Mouse (Mus musculus) MEL (cell line): ENCODE results near the gene Tbc1d17. TPM values are rescaled to one million over a fixed set of nuclear protein-coding genes. Genes with fewer than 3 reads are reported as not detected.

Experiments
- DNase-seq: peaks from one replicate; pipeline ENCODE4 v3.0.0; 2011; ENCODE audit warnings: low read depth, low spot score
- H3K27ac ChIP-seq: 2 replicates; pipeline ENCODE4 v1.5.1; 2012; ENCODE audit warnings: low read depth, mild to moderate bottlenecking, control low read depth, low read length, moderate library complexity; ENCODE audit not compliant: control insufficient read depth
- H3K27me3 ChIP-seq, 2 experiments: fragments of 150-350 bp in 1 of 2; sonication (generic) in 1 of 2; 2 replicates each; pipeline ENCODE4 v1.6.1; 2012; ENCODE audit warnings: low read length in 2 of 2, mild to moderate bottlenecking in 2 of 2, improper control_type of control experiment in 1 of 2, moderate library complexity in 1 of 2; ENCODE audit not compliant: insufficient read depth in 2 of 2, control insufficient read depth in 1 of 2
- H3K36me3 ChIP-seq, 2 experiments: 2 replicates each; pipeline ENCODE4 v1.6.1; 2012 to 2014; ENCODE audit warnings: low read length in 2 of 2, improper control_type of control experiment in 1 of 2, inconsistent platforms in 1 of 2, mild to moderate bottlenecking in 1 of 2; ENCODE audit not compliant: insufficient read depth in 2 of 2, control insufficient read depth in 1 of 2
- H3K4me1 ChIP-seq, 2 experiments: fragments of 150-350 bp in 1 of 2; sonication (generic) in 1 of 2; 2 replicates each; pipeline ENCODE4 v1.6.1; 2012; ENCODE audit warnings: low read length in 2 of 2, improper control_type of control experiment in 1 of 2, mild to moderate bottlenecking in 1 of 2; ENCODE audit not compliant: insufficient read depth in 2 of 2, control insufficient read depth in 1 of 2
- H3K4me3 ChIP-seq, 2 experiments: fragments of 150-350 bp in 1 of 2; sonication (generic) in 1 of 2; 2 replicates each; pipeline ENCODE4 v1.5.1; 2012; ENCODE audit warnings: low read depth in 2 of 2, low read length in 2 of 2, mild to moderate bottlenecking in 2 of 2, moderate library complexity in 2 of 2, control low read depth in 1 of 2, improper control_type of control experiment in 1 of 2; ENCODE audit not compliant: control insufficient read depth in 1 of 2, insufficient read depth in 1 of 2
- H3K79me2 ChIP-seq: 2 replicates; pipeline ENCODE4 v1.6.1; 2012; ENCODE audit warnings: mild to moderate bottlenecking, low read length, moderate library complexity; ENCODE audit not compliant: control insufficient read depth, poor library complexity, insufficient read depth
- H3K9ac ChIP-seq: 2 replicates; pipeline ENCODE4 v1.6.1; 2012; ENCODE audit warnings: low read depth, mild to moderate bottlenecking, control low read depth, low read length, moderate library complexity; ENCODE audit not compliant: control insufficient read depth, poor library complexity, severe bottlenecking
- H3K9me3 ChIP-seq: fragments of 150-350 bp; sonication (generic); replicated peaks from 2 replicates; pipeline ENCODE4 v1.6.1; 2012; ENCODE audit warnings: mild to moderate bottlenecking, low read length, improper control_type of control experiment, moderate library complexity; ENCODE audit not compliant: insufficient read depth
- CHD1 ChIP-seq: IDR thresholded peaks from 2 replicates; pipeline ENCODE4 v1.6.1; 2012; ENCODE audit warnings: low read depth, mild to moderate bottlenecking, inconsistent platforms, low read length, improper control_type of control experiment
- CHD2 ChIP-seq: IDR thresholded peaks from 2 replicates; pipeline ENCODE4 v1.6.1; 2011; ENCODE audit warnings: low read length, improper control_type of control experiment
- CTCF ChIP-seq, 3 experiments: IDR thresholded peaks in 2 of 3; conservative IDR thresholded peaks in 1 of 3; 2 replicates each; pipeline ENCODE4 v1.5.1; 2011 to 2012; ENCODE audit warnings: low read length in 3 of 3, low read depth in 2 of 3, mild to moderate bottlenecking in 2 of 3, improper control_type of control experiment in 1 of 3, inconsistent platforms in 1 of 3, mixed read lengths in 1 of 3, moderate library complexity in 1 of 3; ENCODE audit not compliant: control insufficient read depth in 1 of 3, insufficient read depth in 1 of 3, poor library complexity in 1 of 3, severe bottlenecking in 1 of 3
- E2F4 ChIP-seq: IDR thresholded peaks from 2 replicates; pipeline ENCODE4 v1.6.1; 2011; ENCODE audit warnings: low read depth, low read length, improper control_type of control experiment, borderline replicate concordance
- ELF1 ChIP-seq: IDR thresholded peaks from 2 replicates; pipeline ENCODE4 v1.6.1; 2014; ENCODE audit warnings: low read depth, mild to moderate bottlenecking, inconsistent platforms, low read length, improper control_type of control experiment, moderate library complexity
- EP300 ChIP-seq, 2 experiments: IDR thresholded peaks; 2 replicates each; pipeline ENCODE4 v1.6.1; 2011; ENCODE audit warnings: improper control_type of control experiment in 2 of 2, low read length in 2 of 2, low read depth in 1 of 2, mild to moderate bottlenecking in 1 of 2
- ETS1 ChIP-seq: IDR thresholded peaks from 2 replicates; pipeline ENCODE4 v1.6.1; 2012; ENCODE audit warnings: low read depth, mild to moderate bottlenecking, inconsistent platforms, low read length, improper control_type of control experiment, moderate library complexity
- JUND ChIP-seq: IDR thresholded peaks from 2 replicates; pipeline ENCODE4 v1.6.1; 2011; ENCODE audit warnings: low read depth, mild to moderate bottlenecking, improper control_type of control experiment, low read length
- MAFK ChIP-seq: IDR thresholded peaks from 2 replicates; pipeline ENCODE4 v1.6.1; 2011; ENCODE audit warnings: low read depth, mild to moderate bottlenecking, low read length, improper control_type of control experiment, borderline replicate concordance
- MAZ ChIP-seq: IDR thresholded peaks from 2 replicates; pipeline ENCODE4 v1.6.1; 2012; ENCODE audit warnings: low read depth, mild to moderate bottlenecking, inconsistent platforms, low read length, improper control_type of control experiment
- MEF2A ChIP-seq: IDR thresholded peaks from 2 replicates; pipeline ENCODE4 v1.6.1; 2014; ENCODE audit warnings: low read depth, mild to moderate bottlenecking, inconsistent platforms, low read length, improper control_type of control experiment; ENCODE audit not compliant: poor library complexity, insufficient replicate concordance, severe bottlenecking; ENCODE audit errors: extremely low read depth
- MXI1 ChIP-seq: IDR thresholded peaks from 2 replicates; pipeline ENCODE4 v1.6.1; 2011; ENCODE audit warnings: mild to moderate bottlenecking, low read depth, low read length, improper control_type of control experiment
- MYB ChIP-seq: IDR thresholded peaks from 2 replicates; pipeline ENCODE4 v1.6.1; 2011; ENCODE audit warnings: mild to moderate bottlenecking, low read depth, low read length, improper control_type of control experiment
- NELFE ChIP-seq: IDR thresholded peaks from 2 replicates; pipeline ENCODE4 v1.6.1; 2011; ENCODE audit warnings: low read depth, low read length, improper control_type of control experiment
- POLR2A ChIP-seq, 2 experiments: IDR thresholded peaks; 2 replicates each; pipeline ENCODE4 v1.6.1; 2011 to 2012; ENCODE audit warnings: low read length in 2 of 2, mild to moderate bottlenecking in 2 of 2, control low read depth in 1 of 2, improper control_type of control experiment in 1 of 2, low read depth in 1 of 2, moderate library complexity in 1 of 2; ENCODE audit not compliant: control insufficient read depth in 1 of 2, insufficient read depth in 1 of 2, poor library complexity in 1 of 2
- POLR2AphosphoS2 ChIP-seq: IDR thresholded peaks from 2 replicates; pipeline ENCODE4 v1.6.1; 2011; ENCODE audit warnings: low read length, improper control_type of control experiment
- POLR2AphosphoS5 ChIP-seq: IDR thresholded peaks from 2 replicates; pipeline ENCODE4 v1.6.1; 2012; ENCODE audit warnings: low read depth, borderline replicate concordance, mild to moderate bottlenecking, inconsistent platforms, low read length, moderate library complexity, mixed read lengths
- TAL1 ChIP-seq: IDR thresholded peaks from 2 replicates; pipeline ENCODE4 v1.6.1; 2012; ENCODE audit warnings: mild to moderate bottlenecking, inconsistent platforms, low read length, moderate library complexity, mixed read lengths
- TBP ChIP-seq: IDR thresholded peaks from 2 replicates; pipeline ENCODE4 v1.8.0; 2011; ENCODE audit warnings: low read depth, low read length, improper control_type of control experiment
- ZKSCAN1 ChIP-seq: IDR thresholded peaks from 2 replicates; pipeline ENCODE4 v1.6.1; 2012; ENCODE audit warnings: low read depth, mild to moderate bottlenecking, inconsistent platforms, low read length, improper control_type of control experiment, moderate library complexity
- ZMIZ1 ChIP-seq: IDR thresholded peaks from 2 replicates; pipeline ENCODE4 v1.6.1; 2012; ENCODE audit warnings: low read depth, mild to moderate bottlenecking, inconsistent platforms, low read length, improper control_type of control experiment, moderate library complexity
- polyA plus RNA-seq, 2 experiments: library from polyadenylated mRNA; stranded (reverse) in 1 of 2; unstranded in 1 of 2; fragments of >175 nt in 1 of 2; fragments of >200 nt in 1 of 2; gene quantifications; 2 replicates each; pipeline versions ENCODE4 v1.2.1 to v1.2.4; 2012; ENCODE audit warnings: low replicate concordance in 2 of 2, low read depth in 1 of 2; ENCODE audit not compliant: insufficient read length in 2 of 2, insufficient read depth in 1 of 2, missing spikeins in 1 of 2
- total RNA-seq: library from RNA; depleted of rRNA; stranded (reverse); fragments of 300-350 nt; gene quantifications from 2 replicates; pipeline ENCODE4 v1.2.3, GENCODE M21; 2012

The Tbc1d17 gene
- total and polyA plus RNA-seq, 3 experiments, result 16.7 to 29.5 TPM; not detected in 1

DNA sequence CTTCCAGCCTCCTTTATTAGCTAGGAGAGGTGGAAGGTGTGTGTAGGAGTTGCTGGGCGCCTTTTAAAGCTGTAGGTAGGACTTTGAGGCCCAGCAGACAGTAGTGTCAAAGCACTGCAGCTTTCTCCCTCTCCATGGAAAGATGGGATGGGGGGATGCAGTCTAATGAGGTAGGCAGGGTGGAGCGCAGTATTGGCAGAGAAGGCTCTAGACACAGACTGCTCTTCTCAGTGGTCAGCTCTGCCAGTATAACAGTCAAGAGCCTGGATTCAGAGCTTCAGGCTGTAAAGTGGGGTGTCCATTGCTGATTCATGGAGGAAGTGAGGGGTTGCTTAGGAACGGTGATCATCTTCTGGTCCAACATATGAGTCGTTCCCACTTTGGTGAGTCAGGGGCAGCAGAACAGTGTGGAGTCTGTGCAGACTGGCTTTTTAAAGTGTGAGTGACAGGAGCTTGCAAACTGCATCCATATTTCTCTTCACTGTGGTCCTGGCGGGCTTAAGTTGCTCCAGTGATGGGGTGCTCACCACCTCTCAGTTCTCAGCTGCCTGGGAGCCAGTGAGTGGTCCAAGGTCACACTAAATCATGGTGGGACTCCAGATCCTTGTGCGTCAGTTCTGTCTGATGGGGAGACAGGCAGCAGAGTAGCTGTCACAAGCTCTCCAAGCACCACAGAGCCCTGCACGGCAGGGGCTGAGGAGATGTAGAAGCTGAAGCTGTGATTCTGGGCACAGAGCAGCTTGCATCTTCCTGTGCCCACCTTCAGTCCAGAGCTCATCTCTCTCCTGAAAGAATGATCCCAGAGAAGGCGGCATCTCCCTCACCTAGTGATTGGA is 2.1 kb upstream of the Tbc1d17 start:
- H3K4me3 ChIP-seq, result peak overlapping the region; percentile 61 to 96
- TF ChIP-seq MXI1, result no peak
- no peak for TF ChIP-seq JUND
- no peak for TF ChIP-seq ZMIZ1
- TF ChIP-seq, all 39 proteins: peak for 0
- Histone ChIP-seq H3K79me2 (peaks cover 28% of the 10 kb centered on the region), H3K9me3 (no peaks in the 10 kb centered on the region), H3K9ac (peak overlapping the region; percentile 96), H3K4me1 (peaks cover 1 to 24% of the 10 kb centered on the region in 2 experiments), H3K27ac (peak overlapping the region; percentile 93), H3K36me3 (peaks cover 0 to 15% of the 10 kb centered on the region in 2 experiments; a peak in 2 of 4 replicates), H3K27me3 (no peaks in the 10 kb centered on the region)
- no peak for DNase-seq

DNA sequence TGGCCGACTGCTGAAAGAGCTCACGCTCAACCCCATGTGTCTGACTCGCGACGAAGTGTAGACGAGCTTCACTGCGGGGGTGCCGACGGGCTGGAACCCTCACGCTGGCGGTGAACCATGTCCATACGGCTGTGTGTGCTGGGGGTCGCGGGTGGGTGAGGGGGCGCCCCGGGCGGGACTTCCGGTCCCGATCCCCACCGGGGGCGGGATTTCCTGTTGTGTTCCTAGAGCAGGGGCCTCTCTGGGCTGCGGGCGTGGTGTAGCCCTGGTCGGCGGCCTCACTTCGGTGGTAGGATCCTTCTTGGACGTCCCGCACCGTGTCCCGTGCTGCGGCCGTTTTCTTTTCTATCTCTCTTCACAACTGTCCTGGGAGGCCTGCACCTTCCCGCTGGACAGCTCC is 1.3 kb upstream of the Tbc1d17 start:
- Histone ChIP-seq H3K36me3 (peaks cover 0 to 7% of the 10 kb centered on the region in 2 experiments; a peak in 1 of 4 replicates), H3K27me3 (no peaks in the 10 kb centered on the region), H3K4me1 (peaks cover 0 to 15% of the 10 kb centered on the region in 2 experiments; a peak in 2 of 4 replicates), H3K9me3 (no peaks in the 10 kb centered on the region), H3K27ac (peak overlapping the region; percentile 93), H3K4me3 (peak overlapping the region; percentile 61 to 96), H3K79me2 (peaks cover 28% of the 10 kb centered on the region), H3K9ac (peak overlapping the region; percentile 96)
- peak; percentile 83 for DNase-seq
- TF ChIP-seq NELFE (peak; percentile 33; the same call in 1 of the 2 replicates), POLR2A (IDR thresholded peaks at IDR 0.05; ENCODE audit: control insufficient read depth in 1 of 2, insufficient read depth in 1 of 2, low read depth in 1 of 2, low read length in 2 of 2, poor library complexity in 1 of 2) (peak in 1 of 2 experiments; percentile 24; a peak in 2 of 4 replicates), TBP (no peak), POLR2AphosphoS2 (no peak), MAZ (no peak), CHD1 (no peak), ELF1 (peak; percentile 57), E2F4 (no peak)
- TF ChIP-seq, all 39 proteins: peak for 3

DNA sequence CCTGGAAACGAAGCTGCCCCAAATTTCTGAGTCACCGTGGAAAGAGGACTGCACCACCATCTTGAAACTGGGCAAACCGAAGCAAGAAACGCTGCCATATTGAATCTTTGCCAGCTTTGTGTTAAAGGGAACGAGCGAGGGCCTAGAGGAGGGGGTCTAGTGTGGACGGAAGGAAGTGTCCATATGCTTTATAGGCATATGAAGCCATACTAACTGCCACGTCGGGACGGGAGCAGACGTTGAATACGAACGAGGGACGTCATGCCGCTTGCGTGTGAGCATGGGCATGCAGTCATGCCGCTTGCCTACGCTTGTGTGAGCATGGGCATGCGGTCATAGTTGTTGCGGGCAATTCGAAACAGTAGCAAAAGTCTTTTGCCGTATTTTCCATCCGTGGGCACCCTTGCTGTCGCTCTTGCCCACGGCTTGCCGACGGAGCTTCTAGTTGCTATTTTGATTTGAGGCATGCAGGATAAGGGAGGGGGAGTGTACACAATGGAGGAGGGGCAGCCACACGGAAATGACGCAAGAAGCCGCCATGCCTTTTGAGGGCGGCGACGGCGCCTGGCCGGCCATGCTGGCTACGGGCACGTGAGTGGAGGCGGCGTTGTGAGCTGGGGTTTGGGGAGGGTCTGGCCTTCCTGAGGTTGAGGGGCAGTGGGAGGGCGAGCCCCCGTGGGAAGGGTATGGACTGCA is 685 bp upstream of the Tbc1d17 start:
- H3K4me3 ChIP-seq, result peak overlapping the region; percentile 61 to 96
- H3K27ac ChIP-seq, result peak overlapping the region; percentile 93
- H3K4me1 ChIP-seq, result peaks cover 0 to 13% of the 10 kb centered on the region in 2 experiments; a peak in 2 of 4 replicates
- no peaks in the 10 kb centered on the region for H3K27me3 ChIP-seq
- DNase-seq, result peak; percentile 96
- peaks cover 28% of the 10 kb centered on the region for H3K79me2 ChIP-seq
- peaks cover 0 to 5% of the 10 kb centered on the region in 2 experiments; a peak in 1 of 4 replicates for H3K36me3 ChIP-seq
- no peaks in the 10 kb centered on the region for H3K9me3 ChIP-seq
- peak overlapping the region; percentile 96 for H3K9ac ChIP-seq
- TF ChIP-seq ETS1 (peak; percentile 59), POLR2AphosphoS5 (no peak), TAL1 (no peak), CTCF (IDR thresholded peaks at IDR 0.05 in 2 of 3, conservative IDR thresholded peaks at IDR 0.05 in 1 of 3; ENCODE audit: control insufficient read depth in 1 of 3, insufficient read depth in 1 of 3, low read depth in 2 of 3, low read length in 3 of 3, poor library complexity in 1 of 3, severe bottlenecking in 1 of 3) (no peak), NELFE (peak; percentile 13), JUND (no peak), MAFK (no peak), ZKSCAN1 (no peak), MEF2A (no peak; the same call in 1 of the 2 replicates), EP300 (IDR thresholded peaks at IDR 0.05; ENCODE audit: low read depth in 1 of 2, low read length in 2 of 2) (no peak), ZMIZ1 (peak; percentile 61; the same call in 1 of the 2 replicates), MYB (no peak; the same call in 1 of the 2 replicates), MAZ (peak; percentile 89), CHD2 (peak; percentile 14; the same call in 1 of the 2 replicates), POLR2A (IDR thresholded peaks at IDR 0.05; ENCODE audit: control insufficient read depth in 1 of 2, insufficient read depth in 1 of 2, low read depth in 1 of 2, low read length in 2 of 2, poor library complexity in 1 of 2) (peak; percentile 45 to 56), CHD1 (no peak; the same call in 1 of the 2 replicates)
